Mouse (Mus musculus) left cerebral cortex, adult 11 months (tissue): Measurements from ENCODE around the gene Cldn34b1.
"Not testable (repeated sequence)": the region's sequence is repeated elsewhere in the genome, so short reads cannot be mapped to it uniquely, and the experiment has no call there.

Source experiments
- DNase-seq: peaks from one replicate; pipeline ENCODE4 v3.0.0; 2022; ENCODE audit warnings: low spot score

Cldn34b1 gene

DNA sequence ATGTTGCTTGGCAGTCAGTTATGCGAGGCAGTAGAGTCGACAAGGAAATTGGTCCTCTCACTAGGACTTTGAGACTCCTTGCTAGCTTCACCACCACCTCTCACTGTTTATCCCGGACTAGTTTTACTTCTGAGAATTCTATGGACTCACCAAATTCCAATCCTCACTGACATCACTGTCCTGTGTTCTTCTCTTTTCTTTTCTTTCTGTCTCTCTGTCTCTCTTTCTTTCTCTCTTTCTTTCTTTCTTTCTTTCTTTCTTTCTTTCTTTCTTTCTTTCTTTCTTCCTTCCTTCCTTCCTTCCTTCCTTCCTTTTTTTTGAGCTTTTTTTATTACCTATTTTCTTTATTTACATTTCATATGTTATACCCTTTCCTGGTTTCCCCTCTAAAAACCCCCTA is at the start of gene Cldn34b1:
Cldn34b1 (minus strand) TSS at position 101 of the 400 bp plus-strand sequence.
- DNase-seq, result not testable (repeated sequence)

DNA sequence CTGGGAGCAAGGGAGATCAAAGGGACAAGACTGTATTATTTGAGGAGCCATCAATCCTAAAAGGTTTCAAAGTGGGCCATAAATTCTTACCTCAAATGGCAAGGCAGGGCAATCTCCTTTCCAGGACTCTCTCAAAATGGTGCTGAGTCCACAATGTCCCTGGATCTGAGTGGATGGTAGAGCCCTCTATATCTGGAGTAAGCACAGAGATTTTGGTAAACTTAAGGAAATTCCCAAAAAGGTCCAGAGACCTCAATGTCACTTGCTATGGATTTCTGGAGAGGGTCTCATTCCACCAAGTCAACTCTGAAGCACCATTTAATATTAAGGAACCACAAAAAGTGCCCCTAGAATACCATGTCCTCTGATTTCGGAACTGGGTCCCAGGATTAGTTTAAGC is 45.8 kb upstream of the Cldn34b1 start, which contains the start of gene Magea6:
Magea6 (minus strand) TSS at position 101 of the 400 bp plus-strand sequence.
- DNase-seq, result not testable (repeated sequence)
